Mouse (Mus musculus): ENCODE results near the gene Slc25a42. TPM values are rescaled to one million over a fixed set of nuclear protein-coding genes. Genes with fewer than 3 reads are reported as not detected.

Slc25a42 gene
- total RNA-seq, 4 experiments from 2014 or later = 32.9 to 55.2 (median 45.8) TPM

DNA sequence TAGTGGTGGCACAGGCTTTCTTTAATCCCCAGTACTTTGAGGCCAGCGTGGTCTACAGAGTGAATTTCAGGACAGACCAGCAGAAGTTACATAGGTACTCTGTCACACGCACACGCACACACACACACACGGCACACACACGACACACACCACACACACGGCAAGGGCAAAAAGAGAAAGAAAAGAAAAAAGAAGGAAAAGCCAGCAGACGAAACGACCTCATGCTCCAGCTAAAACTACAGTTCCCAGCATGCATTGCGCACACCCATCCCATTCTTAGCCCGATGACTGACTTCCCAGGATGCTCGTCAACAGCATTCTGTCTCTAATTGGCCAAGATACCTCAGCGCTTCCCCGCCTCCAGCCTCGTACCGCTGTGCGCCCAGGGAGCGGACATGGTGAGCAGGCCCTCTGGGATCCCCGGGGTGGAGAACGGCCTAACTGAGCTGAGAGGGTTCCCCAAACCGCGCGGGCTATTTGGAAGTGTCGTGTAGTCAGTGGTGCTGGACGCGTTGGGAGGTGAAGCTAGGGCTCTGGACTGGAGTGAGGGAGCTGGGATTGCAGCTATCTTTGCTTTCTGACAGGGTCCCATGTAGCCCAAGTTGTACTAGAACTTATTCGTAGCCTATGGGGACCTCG is 39.9 kb downstream of the Slc25a42 start, which contains the start of gene Tmem161a:
TSS of gene Tmem161a (plus strand) at position 314 of the 639 bp plus-strand sequence.
- DNase-seq (ENCODE audit: low spot score in 2 of 2) = peak; percentile 93 to 94

DNA sequence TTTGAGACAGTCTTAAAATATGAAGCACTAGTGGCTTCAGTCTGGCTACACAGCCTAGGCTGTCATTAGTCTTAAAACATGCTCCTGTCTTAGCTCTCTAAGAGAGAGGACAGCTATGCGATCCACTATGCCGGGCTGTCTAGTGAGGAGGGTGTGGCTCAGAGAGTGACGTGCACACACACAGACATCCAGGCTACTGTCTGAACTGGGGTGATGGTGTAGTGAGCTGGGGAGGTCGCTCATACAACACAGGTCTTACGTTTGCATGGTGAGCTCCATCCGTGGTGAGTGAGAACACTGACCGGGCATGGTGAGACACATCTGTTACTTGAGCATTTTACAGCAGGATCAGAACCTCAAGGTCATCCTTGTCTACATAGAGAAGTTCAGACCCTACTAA is 40.9 kb downstream of the Slc25a42 start:
- DNase-seq (ENCODE audit: low spot score in 2 of 2) = no peak

DNA sequence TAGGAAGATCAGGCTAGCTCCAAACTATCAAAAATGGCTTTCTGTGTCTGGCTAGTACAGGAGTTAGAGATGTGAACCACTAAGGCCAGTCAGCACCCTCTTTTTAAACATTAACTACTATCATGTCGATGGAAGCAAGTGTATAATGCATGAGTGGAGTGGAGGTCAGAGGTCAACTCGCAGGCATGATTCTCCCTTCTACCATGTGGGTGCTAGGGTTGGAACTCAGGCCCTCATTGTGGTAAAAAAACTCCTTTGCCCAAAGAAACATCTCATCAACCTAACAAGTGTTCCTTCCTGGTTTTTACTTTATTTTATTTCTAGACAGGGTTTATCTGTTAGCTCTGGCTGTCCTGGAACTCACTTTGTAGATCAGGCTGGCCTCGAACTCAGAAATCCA is 41.4 kb downstream of the Slc25a42 start:
- DNase-seq (ENCODE audit: low spot score in 2 of 2) = no peak

DNA sequence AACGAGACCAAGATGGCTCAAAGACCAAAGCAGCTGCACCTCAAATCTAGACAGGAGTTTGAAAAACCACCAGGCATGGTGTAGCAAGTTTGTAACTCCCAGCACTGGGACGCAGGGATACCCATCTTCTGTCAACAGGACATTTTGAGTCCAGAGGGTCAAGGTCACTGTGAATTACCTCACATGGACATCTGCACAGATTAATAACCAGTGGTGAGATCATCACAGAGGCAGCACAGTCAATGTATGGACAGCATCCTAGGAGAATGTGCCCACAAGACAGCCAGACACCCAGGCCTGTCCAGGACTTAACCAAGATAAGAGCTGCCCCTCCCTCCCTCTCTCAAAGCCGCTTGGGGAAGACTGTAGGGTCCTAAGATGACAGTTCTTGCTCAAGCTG is 42.0 kb downstream of the Slc25a42 start:
- no peak for DNase-seq (ENCODE audit: low spot score in 2 of 2)

DNA sequence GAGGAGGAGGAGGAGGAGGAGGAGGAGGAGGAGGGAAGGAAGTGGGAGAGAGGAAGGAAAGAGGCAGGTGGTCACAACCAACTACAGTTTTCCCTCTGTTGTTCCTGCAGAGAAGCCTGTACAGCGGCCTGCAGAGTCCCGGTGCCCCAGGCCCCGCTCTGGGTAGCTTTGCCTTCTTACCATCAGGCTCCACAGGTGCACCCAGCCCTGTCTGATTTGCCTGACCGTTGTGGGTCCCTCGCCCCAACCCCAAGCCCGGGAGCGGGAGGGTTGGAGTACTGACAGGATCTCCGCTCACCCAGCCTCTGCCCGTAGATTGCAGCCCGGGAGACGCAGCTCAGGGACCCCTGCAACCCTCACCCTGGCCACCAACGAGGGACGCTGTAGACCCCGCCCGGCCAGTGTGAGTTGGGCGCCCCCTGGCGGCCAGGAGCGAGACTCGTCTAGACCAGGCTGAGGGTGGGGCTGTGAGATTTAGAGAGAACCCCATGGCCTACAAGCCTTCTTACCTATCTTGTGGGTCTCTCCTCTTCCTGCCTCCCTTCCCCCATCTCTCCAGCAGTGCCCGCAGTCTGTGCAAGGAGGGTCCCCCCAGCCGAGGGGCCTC is 45.5 kb downstream of the Slc25a42 start:
- DNase-seq (ENCODE audit: low spot score in 2 of 2) = peak in 1 of 2 experiments; percentile 41

DNA sequence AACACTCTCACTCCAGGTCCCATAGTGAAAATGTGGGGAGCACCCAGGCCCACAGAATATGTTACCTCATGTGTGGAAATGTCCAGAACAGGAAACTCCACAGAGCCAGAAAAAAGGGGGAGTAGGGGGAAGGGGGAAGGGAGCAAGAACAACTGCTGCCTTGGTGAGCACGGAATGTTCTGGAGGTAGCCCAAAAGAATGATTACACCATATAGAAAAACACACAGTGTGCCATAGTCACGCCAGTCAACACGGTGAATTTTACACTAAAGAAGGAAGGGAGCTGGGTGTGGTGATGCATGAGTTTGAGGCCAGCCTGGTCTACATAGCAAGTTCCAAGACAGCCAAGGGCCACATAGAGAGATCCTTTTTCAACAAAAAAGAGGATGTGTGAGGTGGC is 48.8 kb downstream of the Slc25a42 start:
- DNase-seq (ENCODE audit: low spot score in 2 of 2) = no peak

DNA sequence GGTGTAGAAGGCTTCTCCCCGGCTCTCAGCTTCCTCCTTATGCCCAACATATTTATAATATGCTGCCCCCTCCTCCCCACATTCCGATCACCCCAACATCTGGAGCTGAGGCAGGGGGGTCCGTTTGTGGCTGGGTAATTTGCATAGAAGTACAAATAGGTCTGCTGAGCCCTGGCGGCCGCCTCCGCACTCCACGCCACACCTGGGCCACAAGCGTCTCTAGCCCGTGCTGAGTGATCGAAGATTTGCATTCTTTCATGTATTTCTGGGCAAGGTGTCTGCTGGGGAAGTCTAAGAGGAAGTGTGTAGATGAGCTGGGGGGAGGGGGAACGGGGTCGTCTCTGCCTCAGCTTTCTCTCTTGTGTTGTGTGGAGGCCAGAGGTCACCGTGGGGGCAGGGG is 52.1 kb downstream of the Slc25a42 start:
- DNase-seq (ENCODE audit: low spot score in 2 of 2) = no peak

DNA sequence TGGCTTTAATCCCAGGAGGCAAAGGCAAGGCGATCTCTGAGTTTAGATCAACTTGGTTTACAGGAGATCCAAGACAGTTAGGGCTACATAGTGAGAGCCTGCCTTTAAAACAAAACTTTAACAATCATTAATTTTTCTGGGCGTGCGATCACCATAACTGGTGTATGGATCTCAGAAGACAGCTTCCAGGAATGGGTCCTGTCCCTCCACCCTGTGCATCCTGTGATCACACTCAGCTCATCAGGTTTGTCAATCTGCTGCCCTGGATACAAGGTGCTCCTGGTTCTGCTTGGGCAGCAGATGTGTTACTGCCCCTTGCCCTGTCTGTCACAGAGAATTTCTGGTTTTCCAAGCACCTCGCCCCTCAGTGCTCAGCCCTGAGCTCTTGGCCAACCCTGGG is 52.9 kb downstream of the Slc25a42 start:
- no peak for DNase-seq (ENCODE audit: low spot score in 2 of 2)

DNA sequence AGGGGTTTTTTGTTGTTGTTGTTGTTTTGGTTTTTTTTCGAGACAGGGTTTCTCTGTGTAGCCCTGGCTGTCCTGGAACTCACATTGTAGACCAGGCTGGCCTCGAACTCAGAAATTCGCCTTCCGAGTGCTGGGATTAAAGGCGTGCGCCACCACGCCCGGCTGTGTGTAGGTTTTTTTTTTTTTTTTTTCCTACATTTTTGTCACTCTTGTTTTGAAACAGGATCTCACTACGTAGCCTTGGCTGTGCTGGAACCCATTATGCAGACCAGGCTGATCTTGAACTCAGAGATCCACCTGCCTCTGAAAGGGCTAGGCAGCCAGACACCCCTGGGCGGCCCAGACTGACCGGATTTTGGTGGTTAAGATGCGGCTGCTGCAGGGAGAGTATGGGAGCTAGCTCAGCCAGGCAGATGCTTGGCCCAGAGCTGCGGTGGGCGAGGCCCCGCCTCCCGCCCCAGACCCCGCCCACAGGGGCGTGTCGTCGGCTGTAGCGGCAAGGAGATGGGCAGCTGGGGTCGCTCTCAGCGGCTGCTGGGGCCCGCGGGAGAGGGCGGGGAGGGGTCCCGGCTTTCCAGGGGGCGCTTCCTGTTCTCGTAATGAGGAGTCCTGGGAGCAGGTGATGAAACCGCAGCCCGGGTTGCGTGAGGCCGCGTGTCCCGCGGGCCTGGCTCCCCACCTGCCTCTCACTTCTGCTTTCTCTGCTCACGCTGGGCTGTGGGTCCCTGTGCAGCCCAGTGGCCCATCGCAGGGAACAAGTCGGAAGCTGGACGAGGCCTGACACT is 53.8 kb downstream of the Slc25a42 start:
- DNase-seq (ENCODE audit: low spot score in 2 of 2) = no peak

DNA sequence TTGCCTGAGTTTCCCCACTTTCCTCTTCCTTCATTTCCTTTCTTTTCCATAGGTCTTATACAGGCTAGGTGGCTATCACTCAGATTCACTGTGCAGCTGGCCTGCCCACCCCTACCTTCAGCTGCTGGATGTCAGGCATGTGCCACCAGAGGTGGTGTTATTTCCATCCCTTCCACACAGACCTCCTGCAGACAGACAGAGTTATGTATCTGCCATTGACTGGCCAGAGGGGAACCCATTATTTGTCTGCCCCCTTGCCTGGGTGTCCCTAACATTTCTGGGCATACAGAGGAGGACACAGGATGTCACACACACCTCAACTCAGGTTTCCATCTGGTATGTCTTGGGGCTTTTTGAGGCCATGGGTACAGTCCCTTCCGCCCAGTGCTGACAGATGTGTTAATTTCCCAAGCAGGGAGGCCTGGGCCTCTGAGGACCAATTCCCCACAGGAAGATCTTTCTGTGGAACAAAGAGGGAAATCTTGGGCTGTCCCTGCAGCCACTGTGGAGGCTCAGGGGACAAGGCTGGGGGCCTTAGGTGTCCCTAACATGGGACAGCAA is 54.8 kb downstream of the Slc25a42 start:
- no peak for DNase-seq (ENCODE audit: low spot score in 2 of 2)

DNA sequence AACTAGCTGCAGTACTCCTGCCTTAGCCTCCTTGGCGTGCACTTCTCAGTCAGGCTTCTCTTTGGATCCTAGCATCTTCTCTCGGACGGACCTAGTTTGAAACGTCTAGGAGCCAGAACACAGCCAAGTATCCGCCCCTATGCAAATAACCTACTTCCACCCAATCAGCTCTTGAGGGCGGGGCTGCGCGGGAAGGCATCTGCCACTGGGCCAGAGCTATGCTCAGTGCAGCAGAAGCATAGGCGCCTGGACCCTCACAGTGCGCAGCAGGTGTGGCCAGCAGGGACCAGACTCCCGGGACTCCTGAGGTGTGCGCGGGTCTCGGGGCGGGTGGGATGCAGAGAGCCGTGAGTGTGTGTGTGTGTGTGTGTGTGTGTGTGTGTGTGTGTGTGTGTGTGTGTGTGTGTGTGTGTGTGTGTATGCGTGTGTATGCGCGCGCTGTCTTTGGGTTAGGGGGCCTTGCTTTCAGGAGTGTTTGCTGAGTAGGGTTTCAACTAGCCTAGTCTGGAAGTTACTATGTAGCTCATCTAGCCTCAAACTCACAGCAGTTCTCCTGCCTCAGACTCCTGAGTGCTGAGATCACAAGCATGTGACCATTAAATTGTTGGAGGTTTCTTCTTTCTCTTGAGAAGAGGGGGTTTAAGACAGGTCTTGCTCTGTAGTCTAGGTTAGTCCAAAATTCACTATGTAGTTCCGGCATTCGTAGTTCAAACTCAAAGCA is 59.4 kb downstream of the Slc25a42 start:
- DNase-seq (ENCODE audit: low spot score in 2 of 2) = no peak

DNA sequence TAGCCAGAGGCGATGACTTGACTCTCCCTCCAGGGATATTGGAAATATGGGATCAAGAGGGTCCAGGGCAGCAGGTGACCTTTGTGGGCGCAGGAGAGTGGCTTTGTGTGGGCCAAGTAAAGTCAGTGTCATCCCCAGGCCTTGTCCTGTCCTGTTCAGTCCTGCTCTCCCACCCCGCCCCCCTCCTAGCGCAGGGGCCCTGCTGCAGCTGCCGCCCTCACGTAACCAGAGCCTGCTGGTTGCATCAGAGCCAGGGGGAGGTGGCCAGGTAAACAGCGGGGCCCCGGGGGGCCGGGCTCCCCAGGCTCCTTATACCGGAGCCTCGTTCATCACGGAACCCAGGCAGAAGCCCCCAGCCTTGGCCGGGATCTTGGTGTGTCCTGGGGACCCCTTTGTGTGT is 61.9 kb downstream of the Slc25a42 start:
- no peak for DNase-seq (ENCODE audit: low spot score in 2 of 2)

DNA sequence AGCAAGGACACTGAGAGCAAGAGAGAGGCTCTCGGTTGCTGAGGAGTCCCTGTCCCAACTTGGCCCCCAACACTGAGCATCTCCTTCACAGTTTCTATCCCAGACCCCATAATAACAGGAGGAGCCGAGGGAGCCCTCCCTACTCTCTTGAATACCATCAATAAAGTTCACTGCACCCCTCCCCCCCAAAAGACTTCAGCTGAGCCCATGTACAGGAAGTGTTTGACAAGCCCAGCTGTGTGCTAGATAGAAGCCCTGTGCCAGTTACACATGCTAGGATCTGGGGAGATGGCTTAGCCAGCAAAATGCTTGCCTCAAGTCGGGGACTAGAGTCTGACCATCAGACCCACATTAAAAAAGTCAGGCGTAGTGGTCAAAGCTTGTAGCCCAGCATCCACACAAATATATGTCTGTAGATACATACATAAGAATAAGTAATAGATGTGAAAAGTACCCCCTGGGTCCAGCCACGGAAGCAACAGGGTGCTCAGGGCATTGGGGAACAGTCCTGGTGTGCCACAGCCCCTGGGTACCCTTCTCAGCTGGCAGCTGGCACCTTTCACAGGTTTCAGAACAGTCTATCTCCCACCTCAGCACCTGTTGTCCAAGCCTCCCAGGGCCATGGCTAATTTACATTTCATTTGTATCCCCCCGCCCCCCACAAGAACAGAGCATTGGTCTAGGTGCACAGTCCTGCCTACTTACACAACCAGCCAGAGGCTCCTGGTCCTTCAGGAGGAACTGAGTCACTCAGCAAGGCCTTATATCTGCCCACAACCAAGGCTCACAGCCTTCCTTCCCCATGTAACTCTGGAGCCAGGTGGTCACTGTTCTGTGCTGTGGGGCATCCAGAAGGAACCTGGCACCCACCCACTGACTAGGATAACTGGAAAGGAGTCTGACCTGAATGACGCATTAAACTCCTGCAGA is 64.2 kb downstream of the Slc25a42 start:
- no peak for DNase-seq (ENCODE audit: low spot score in 2 of 2)

DNA sequence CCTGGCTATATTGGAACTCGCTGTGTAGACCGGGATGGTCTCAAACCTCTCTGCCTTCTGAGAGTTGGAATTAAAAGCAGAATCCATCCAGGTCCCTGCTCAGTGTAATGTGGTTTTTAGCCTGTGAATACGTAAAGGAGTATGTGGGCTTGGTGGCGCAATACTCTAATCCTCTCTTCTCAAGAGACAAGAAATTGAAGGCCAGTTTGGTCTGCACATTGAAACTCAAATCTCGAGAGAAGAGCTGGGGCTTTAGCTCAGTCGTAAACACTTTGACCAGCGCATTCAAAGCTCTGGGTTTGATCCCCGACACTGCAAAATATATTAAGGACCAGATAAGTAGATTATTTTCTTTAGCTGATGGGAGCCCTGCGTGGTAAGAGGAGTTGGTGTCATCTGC is 72.1 kb downstream of the Slc25a42 start:
- no peak for DNase-seq (ENCODE audit: low spot score in 2 of 2)

DNA sequence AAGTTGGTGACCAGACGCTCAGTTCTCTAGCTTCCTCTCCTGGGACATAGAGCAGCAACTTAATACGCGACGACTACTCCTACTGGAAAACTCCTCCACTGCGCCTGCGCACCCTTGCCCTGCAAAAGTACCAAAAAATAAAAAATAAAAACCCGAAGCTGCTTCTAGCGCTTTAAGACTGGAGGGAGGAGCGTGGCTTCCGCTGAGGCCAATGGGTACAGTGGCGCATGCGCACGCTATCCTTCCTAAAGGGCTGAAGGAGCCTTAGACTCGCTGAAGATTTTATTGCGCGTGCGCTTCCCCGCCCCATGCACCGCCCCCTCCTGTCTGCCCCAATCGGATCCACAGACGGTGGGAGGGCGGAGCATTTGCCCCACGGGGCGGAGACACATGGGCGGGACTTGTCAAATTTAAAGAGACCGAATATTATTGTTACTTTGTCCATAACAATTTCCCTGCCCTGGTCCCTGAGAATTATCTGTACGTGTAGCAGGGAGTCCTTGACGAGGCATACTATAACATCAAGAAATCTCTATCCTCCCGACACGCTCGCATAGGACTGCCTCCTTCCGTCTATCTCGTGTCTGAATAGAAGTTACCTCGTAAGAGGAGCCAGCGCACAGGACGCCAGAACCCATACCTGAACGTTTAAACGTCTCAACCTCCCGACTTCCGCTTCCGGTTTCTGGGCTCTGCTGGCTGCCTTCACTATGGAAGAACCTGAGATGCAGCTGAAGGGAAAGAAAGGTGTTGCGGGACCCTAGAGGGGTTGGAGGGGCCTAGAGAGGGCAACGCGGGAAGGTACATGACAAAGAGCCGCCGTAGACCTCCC is 72.9 kb downstream of the Slc25a42 start, which contains the start of the genes Rfxank, Borcs8 and Mef2b:
TSS of gene Rfxank (minus strand) at position 129 of the 832 bp plus-strand sequence.
TSS of gene Borcs8 (plus strand) at position 474 of the 832 bp plus-strand sequence.
TSS of gene Mef2b (plus strand) at position 686 of the 832 bp plus-strand sequence.
- peak; percentile 98 to 99 for DNase-seq (ENCODE audit: low spot score in 2 of 2)

DNA sequence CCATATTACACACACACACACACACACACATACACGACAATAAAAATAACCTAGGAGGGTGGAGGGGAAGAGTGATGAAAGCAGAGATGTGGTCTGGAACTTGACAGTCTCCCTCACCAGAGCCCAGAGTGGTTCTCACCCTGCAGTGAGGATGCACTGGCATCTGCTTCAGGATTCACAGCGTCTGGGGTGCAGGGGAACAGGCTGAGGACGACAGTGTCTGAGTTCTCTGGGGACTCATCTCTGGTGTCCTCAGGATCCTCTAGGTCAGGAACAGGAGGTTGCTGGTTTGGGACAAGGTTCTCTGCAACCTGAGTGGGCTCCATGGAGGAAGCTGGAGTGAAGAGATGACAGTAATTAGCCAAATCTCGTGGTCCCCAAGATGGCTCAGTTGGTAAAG is 74.2 kb downstream of the Slc25a42 start:
- no peak for DNase-seq (ENCODE audit: low spot score in 2 of 2)

DNA sequence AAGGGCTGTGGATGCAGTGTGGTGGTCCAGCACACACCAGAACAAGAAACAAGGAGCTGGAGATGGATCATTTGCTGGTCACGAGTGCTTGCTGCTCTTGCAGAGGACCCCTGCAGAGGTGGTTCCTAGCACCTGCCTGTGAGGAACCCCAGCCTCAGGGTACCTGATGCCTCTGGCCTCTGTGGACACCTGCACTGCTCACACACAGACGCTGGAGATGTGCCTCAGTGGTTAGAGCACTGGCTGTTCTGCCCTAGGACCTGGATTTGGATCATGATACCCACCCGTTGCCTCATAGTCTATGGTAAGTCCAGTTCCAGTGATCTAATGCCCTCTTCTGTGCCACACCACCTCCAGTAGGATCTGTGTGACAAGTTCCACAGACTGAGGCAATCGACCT is 75.5 kb downstream of the Slc25a42 start:
- no peak for DNase-seq (ENCODE audit: low spot score in 2 of 2)

DNA sequence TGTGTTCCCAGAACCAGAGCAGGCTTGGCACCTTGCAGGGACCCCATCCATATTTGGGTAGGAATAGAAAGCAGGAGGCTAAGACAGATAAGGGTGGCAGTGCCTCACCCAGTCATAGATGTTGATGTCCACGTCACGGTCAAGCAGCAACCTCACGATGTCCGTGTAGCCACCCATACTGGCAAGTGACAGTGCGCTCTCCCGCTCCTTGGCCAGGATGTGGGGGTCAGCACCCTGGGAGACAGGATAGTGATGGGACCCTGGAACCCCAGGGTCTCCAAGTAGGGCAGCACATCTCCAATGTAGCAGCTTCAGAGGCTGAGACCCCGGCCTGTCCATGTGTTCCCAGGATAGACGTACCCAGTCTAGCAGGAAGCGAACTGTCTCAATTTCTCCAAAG is 77.2 kb downstream of the Slc25a42 start:
- no peak for DNase-seq (ENCODE audit: low spot score in 2 of 2)

Measured in layer of hippocampus, adult 8-10 months (tissue).